Comparison of ENCODE assay signal across 9 mouse cellular contexts in genomic region chr4:154638320-154638886, GRCm38 (mm10). TPM values are rescaled to one million over a fixed set of nuclear protein-coding genes. Genes with fewer than 3 reads are reported as not detected.
A peak's percentile ranks its signal among the peaks of the same experiment; 100 is the strongest.
DNase-seq lines count a peak whose midpoint lies in the region; ATAC-seq lines count a peak whose summit lies in the region.
"Had no signal": no experiment of that assay in that cellular context is flagged by ENCODE, and none has a peak within 500 bp of the region (broad histone marks: within the 10 kb centered on the region; RNA-seq: fewer than 3 reads in every experiment).

No protein-coding gene starts in this region.

- no peaks in the 10 kb centered on the region for H3K9me3 ChIP-seq in hindbrain, embryonic 12.5 days (replicated peaks)
- no peaks in the 10 kb centered on the region for H3K9me3 ChIP-seq in midbrain, embryonic 11.5 days (ENCODE audit: control insufficient read depth, low read length)

- peak overlapping the region; percentile 72 for H3K9ac ChIP-seq in hindbrain, embryonic 12.5 days
- 0 out of 2 replicates have a peak overlapping the region, but pooled peaks have one; percentile 20 for H3K9ac ChIP-seq in midbrain, embryonic 11.5 days (ENCODE audit: low read length)

- peaks cover 97% of the 10 kb centered on the region for H3K27me3 ChIP-seq in hindbrain, embryonic 12.5 days
- H3K27me3 ChIP-seq in midbrain, embryonic 11.5 days (ENCODE audit: control insufficient read depth, insufficient read depth, low read length), result peaks cover 93% of the 10 kb centered on the region

- H3K4me3 ChIP-seq in hindbrain, embryonic 12.5 days, result peak overlapping the region; percentile 50
- H3K4me3 ChIP-seq in midbrain, embryonic 11.5 days (ENCODE audit: low read depth, low read length), result peak overlapping the region; percentile 58

- H3K4me2 ChIP-seq in hindbrain, embryonic 12.5 days (replicated peaks), result peak overlapping the region; percentile 75
- peak overlapping the region; percentile 90 for H3K4me2 ChIP-seq in midbrain, embryonic 11.5 days

- peak overlapping the region; percentile 72 for H3K27ac ChIP-seq in hindbrain, embryonic 12.5 days
- H3K27ac ChIP-seq in midbrain, embryonic 11.5 days (ENCODE audit: low read depth, low read length), result no peak overlapping the region

- no peak for ATAC-seq in hindbrain, embryonic 12.5 days (ENCODE audit: low FRiP score)
- ATAC-seq in midbrain, embryonic 11.5 days (ENCODE audit: low FRiP score), result no peak
- no peak for ATAC-seq in monocyte, adult 5-6 weeks (replicated peaks; ENCODE audit: insufficient number of reproducible peaks, low FRiP score, low TSS enrichment, poor library complexity, severe bottlenecking)

- DNase-seq in embryo, embryonic 10.5 days (ENCODE audit: low spot score), result peak; percentile 43
- DNase-seq in embryo, embryonic 10 days (ENCODE audit: low spot score), result no peak
- peak; percentile 29 for DNase-seq in embryo, embryonic 9.5 days (ENCODE audit: extremely low spot score)
- DNase-seq in midbrain, embryonic 11.5 days (ENCODE audit: low spot score, missing footprints), result peak; percentile 95
- DNase-seq in thymus, postnatal 14 days, result no peak
- no peak for DNase-seq in cerebellum, adult 11 months

- 5% methylated on average over 15 of the region's 15 CpGs for WGBS in hindbrain, embryonic 12.5 days
- 2% methylated on average over 15 of the region's 15 CpGs for WGBS in midbrain, embryonic 11.5 days

- H3K4me1 ChIP-seq in hindbrain, embryonic 12.5 days, result peaks cover 55% of the 10 kb centered on the region
- peaks cover 34% of the 10 kb centered on the region for H3K4me1 ChIP-seq in midbrain, embryonic 11.5 days (ENCODE audit: control insufficient read depth, insufficient read depth, low read length)

- no peaks in the 10 kb centered on the region for H3K36me3 ChIP-seq in hindbrain, embryonic 12.5 days
- H3K36me3 ChIP-seq in midbrain, embryonic 11.5 days (ENCODE audit: control insufficient read depth, insufficient read depth, low read length), result no peaks in the 10 kb centered on the region

RNA-seq across cellular contexts. Expression of gene Prdm16, which starts 1.7 kb away (rescaled TPM):
- 26.4 and 32.3 TPM in 2 replicates for polyA plus RNA-seq in hindbrain, embryonic 12.5 days (2016; fragmentation: Nextera tagmentation; extraction: Ambion mirVana)
- 6.6 and 8.0 TPM in 2 replicates for polyA plus RNA-seq in midbrain, embryonic 11.5 days (2014; fragmentation: Nextera tagmentation; extraction: Ambion mirVana)
- total RNA-seq in monocyte, adult 5-6 weeks (2017), result 0.19 to 0.87 TPM (median 0.43 TPM) in 3 replicates

RNA-seq across cellular contexts. Expression of gene Actrt2, which starts 29.3 kb away (rescaled TPM):
- polyA plus RNA-seq in hindbrain, embryonic 12.5 days (2016; fragmentation: Nextera tagmentation; extraction: Ambion mirVana), result not detected in 2 replicates
- not detected in 2 replicates for polyA plus RNA-seq in midbrain, embryonic 11.5 days (2014; fragmentation: Nextera tagmentation; extraction: Ambion mirVana)
- not detected in 3 replicates for total RNA-seq in monocyte, adult 5-6 weeks (2017)
- total RNA-seq: heart, adult 18-20 months had no signal

Comparison
In these comparisons a context has a peak if more than half of its experiments do, and no peak if none do; other contexts are left out.
1. DNase-seq: peak in embryo, embryonic 10.5 days (single experiment), embryo, embryonic 9.5 days (single experiment) and midbrain, embryonic 11.5 days (single experiment); none in embryo, embryonic 10 days (single experiment), thymus, postnatal 14 days (single experiment) and cerebellum, adult 11 months (single experiment).